Mouse (Mus musculus) adrenal gland, adult (tissue): ENCODE data around the gene Col6a4.
A peak's percentile ranks its signal among the peaks of the same experiment; 100 is the strongest.

Experiments used
- DNase-seq, 2 experiments: peaks; one replicate each; pipeline ENCODE4 v3.0.0; 2022 to 2023; ENCODE audit warnings: low spot score in 1 of 2; ENCODE audit not compliant: inconsistent age in 2 of 2

The Col6a4 gene

GRCm38 (mm10) chr9:106096683-106097082 lies at the start of gene Col6a4:
Gene Col6a4, minus strand, starts transcription at chr9:106096783.
- DNase-seq = no peak

GRCm38 (mm10) chr9:106145582-106145981 lies 49.0 kb upstream of the Col6a4 start:
- DNase-seq = no peak

GRCm38 (mm10) chr9:106144176-106144575 lies 47.6 kb upstream of the Col6a4 start:
- no peak for DNase-seq

GRCm38 (mm10) chr9:106141955-106142354 lies 45.4 kb upstream of the Col6a4 start:
- DNase-seq = no peak

- peak in 1 of 2 experiments; percentile 43 for DNase-seq
Observed at GRCm38 (mm10) chr9:106139763-106140162, 43.2 kb upstream of the Col6a4 start.

GRCm38 (mm10) chr9:106137671-106138216 lies 41.2 kb upstream of the Col6a4 start:
- no peak for DNase-seq

- no peak for DNase-seq
Observed at GRCm38 (mm10) chr9:106130250-106130649, 33.7 kb upstream of the Col6a4 start.

- DNase-seq = no peak
Observed at GRCm38 (mm10) chr9:106129072-106129471, 32.5 kb upstream of the Col6a4 start.

- DNase-seq = no peak
Observed at GRCm38 (mm10) chr9:106126786-106127251, 30.2 kb upstream of the Col6a4 start.

- peak; percentile 18 to 67 for DNase-seq
Observed at GRCm38 (mm10) chr9:106123599-106123998, 27.0 kb upstream of the Col6a4 start.

- no peak for DNase-seq
Observed at GRCm38 (mm10) chr9:106119075-106119474, 22.5 kb upstream of the Col6a4 start.

- DNase-seq = no peak
Observed at GRCm38 (mm10) chr9:106115801-106116424, 19.3 kb upstream of the Col6a4 start.

GRCm38 (mm10) chr9:106112770-106113423 lies 16.3 kb upstream of the Col6a4 start:
- peak; percentile 56 to 89 for DNase-seq

GRCm38 (mm10) chr9:106106241-106106640 lies 9.7 kb upstream of the Col6a4 start:
- DNase-seq = no peak

- no peak for DNase-seq
Observed at GRCm38 (mm10) chr9:106104401-106104800, 7.8 kb upstream of the Col6a4 start.

- DNase-seq = no peak
Observed at GRCm38 (mm10) chr9:106101166-106101565, 4.6 kb upstream of the Col6a4 start.

GRCm38 (mm10) chr9:106100262-106100661 lies 3.7 kb upstream of the Col6a4 start:
- no peak for DNase-seq

GRCm38 (mm10) chr9:106099379-106100021 lies 2.9 kb upstream of the Col6a4 start:
- DNase-seq = no peak

- DNase-seq = no peak
Observed at GRCm38 (mm10) chr9:106081528-106081927, 15.1 kb downstream of the Col6a4 start.

GRCm38 (mm10) chr9:106080261-106081033 lies 16.1 kb downstream of the Col6a4 start:
- peak; percentile 34 to 82 for DNase-seq

- no peak for DNase-seq
Observed at GRCm38 (mm10) chr9:106077953-106078352, 18.6 kb downstream of the Col6a4 start.
